Mouse (Mus musculus) gastrocnemius, adult 2 months (tissue): ENCODE measurements around the gene Ackr2. TPM values are rescaled to one million over a fixed set of nuclear protein-coding genes. Genes with fewer than 3 reads are reported as not detected.
A peak's percentile ranks its signal among the peaks of the same experiment; 100 is the strongest.

Experiments
- DNase-seq: peaks from one replicate; pipeline ENCODE4 v3.0.0; 2022
- H3K27ac ChIP-seq: fragments of 200-600 bp; 2 replicates; pipeline ENCODE4 v1.8.1; 2022; ENCODE audit warnings: mild to moderate bottlenecking
- H3K4me3 ChIP-seq: fragments of 200-600 bp; 2 replicates; pipeline ENCODE4 v1.8.1; 2022; ENCODE audit warnings: mild to moderate bottlenecking, moderate library complexity
- CTCF ChIP-seq: fragments of 200-600 bp; IDR thresholded peaks from 2 replicates; pipeline ENCODE4 v1.8.1; 2022; ENCODE audit warnings: antibody characterized with exemption, mild to moderate bottlenecking, moderate library complexity
- intact Hi-C: fragments of 180-260 bp; cut with DNase I; formaldehyde crosslinking; loops from one replicate; pipeline ENCODE4 v1.15.1; 2025
- total RNA-seq, 2 experiments: library from RNA; stranded (reverse); gene quantifications; 2 replicates each; pipeline ENCODE4 v1.2.3; 2021

Gene Ackr2
- total RNA-seq, 2 experiments from 2014 or later = 1.2 to 3.6 TPM

GRCm38 (mm10) chr9:121895392-121895993, 2.7 kb upstream of the Ackr2 start:
- Histone ChIP-seq H3K27ac (no peak overlapping the region; the same call in 1 of the 2 replicates), H3K4me3 (peak overlapping the region; percentile 26; the same call in 1 of the 2 replicates)
- intact Hi-C loops = no loop called here
- no peak for DNase-seq
- TF ChIP-seq CTCF = no peak

GRCm38 (mm10) chr9:121896820-121897219, 1.3 kb upstream of the Ackr2 start:
- no peak for TF ChIP-seq CTCF
- Histone ChIP-seq H3K27ac (peak overlapping the region; percentile 79), H3K4me3 (peak overlapping the region; percentile 45)
- DNase-seq = no peak
- intact Hi-C loops = no loop called here

GRCm38 (mm10) chr9:121899306-121899705, 1.2 kb downstream of the Ackr2 start:
- no peak for DNase-seq
- Histone ChIP-seq H3K27ac (no peak overlapping the region; the same call in 1 of the 2 replicates), H3K4me3 (no peak overlapping the region; the same call in 1 of the 2 replicates)
- no peak for TF ChIP-seq CTCF
- intact Hi-C loops = no loop called here

GRCm38 (mm10) chr9:121900282-121900855, 2.2 kb downstream of the Ackr2 start:
- Histone ChIP-seq H3K4me3 (no peak overlapping the region), H3K27ac (peak overlapping the region; percentile 59)
- TF ChIP-seq CTCF = no peak
- no peak for DNase-seq
- intact Hi-C loops = no loop called here

- peak; percentile 44 for DNase-seq
- Histone ChIP-seq H3K27ac (peak overlapping the region; percentile 59), H3K4me3 (peak overlapping the region; percentile 23; the same call in 1 of the 2 replicates)
- no peak for TF ChIP-seq CTCF
- intact Hi-C loops = no loop called here
Measured at GRCm38 (mm10) chr9:121901710-121902700, 3.9 kb downstream of the Ackr2 start.

GRCm38 (mm10) chr9:121903476-121904305, 5.5 kb downstream of the Ackr2 start:
- H3K4me3 ChIP-seq = no peak overlapping the region
- intact Hi-C loops = no loop called here
- DNase-seq = peak; percentile 71
- H3K27ac ChIP-seq = peak overlapping the region; percentile 63
- TF ChIP-seq CTCF = no peak

- Histone ChIP-seq H3K27ac (peak overlapping the region; percentile 51), H3K4me3 (no peak overlapping the region)
- DNase-seq = no peak
- no peak for TF ChIP-seq CTCF
- intact Hi-C loops = no loop called here
Measured at GRCm38 (mm10) chr9:121904319-121904718, 6.2 kb downstream of the Ackr2 start.

- no peak for TF ChIP-seq CTCF
- H3K27ac ChIP-seq = peak overlapping the region; percentile 51; the same call in 1 of the 2 replicates
- no peak overlapping the region for H3K4me3 ChIP-seq
- intact Hi-C loops = no loop called here
- DNase-seq = no peak
Measured at GRCm38 (mm10) chr9:121904946-121905345, 6.8 kb downstream of the Ackr2 start.

GRCm38 (mm10) chr9:121905556-121906185, 7.5 kb downstream of the Ackr2 start:
- intact Hi-C loops = no loop called here
- no peak overlapping the region for H3K27ac ChIP-seq
- no peak for DNase-seq
- no peak overlapping the region for H3K4me3 ChIP-seq
- TF ChIP-seq CTCF = no peak

- TF ChIP-seq CTCF = no peak
- intact Hi-C loops = no loop called here
- H3K27ac ChIP-seq = no peak overlapping the region
- no peak overlapping the region for H3K4me3 ChIP-seq
- no peak for DNase-seq
Measured at GRCm38 (mm10) chr9:121906456-121906855, 8.3 kb downstream of the Ackr2 start.

- DNase-seq = no peak
- Histone ChIP-seq H3K4me3 (no peak overlapping the region), H3K27ac (no peak overlapping the region)
- intact Hi-C loops = no loop called here
- no peak for TF ChIP-seq CTCF
Measured at GRCm38 (mm10) chr9:121907356-121908070, 9.4 kb downstream of the Ackr2 start.
